Mouse (Mus musculus) lung, postnatal 0 days (tissue): ENCODE data around the gene 1700015F17Rik. TPM values are rescaled to one million over a fixed set of nuclear protein-coding genes. Genes with fewer than 3 reads are reported as not detected.

Source experiments
- ATAC-seq: fragments of 200-750 bp; cut with Nextera tagmentation; 2 replicates; pipeline ENCODE4 v1.8.0; 2017; ENCODE audit warnings: moderate library complexity
- DNase-seq: peaks from one replicate; pipeline ENCODE4 v3.0.0-alpha.2; 2016; ENCODE audit warnings: low spot score
- H3K27ac ChIP-seq: fragments of 300-500 bp; sonication (generic); 2 replicates; pipeline ENCODE4 v1.5.1; 2014; ENCODE audit warnings: antibody characterized with exemption, mild to moderate bottlenecking, low read length, mixed read lengths
- H3K27me3 ChIP-seq: fragments of 300-500 bp; sonication (generic); replicated peaks from 2 replicates; pipeline ENCODE4 v1.6.1; 2014; ENCODE audit warnings: low read length, mixed read lengths; ENCODE audit not compliant: insufficient read depth
- H3K36me3 ChIP-seq: fragments of 300-500 bp; sonication (generic); 2 replicates; pipeline ENCODE4 v1.6.1; 2014; ENCODE audit warnings: low read length, mixed read lengths; ENCODE audit not compliant: insufficient read depth
- H3K4me1 ChIP-seq: fragments of 300-500 bp; sonication (generic); 2 replicates; pipeline ENCODE4 v1.6.1; 2014; ENCODE audit warnings: antibody characterized with exemption, low read depth, low read length, mixed read lengths; ENCODE audit not compliant: insufficient read depth
- H3K4me2 ChIP-seq: fragments of 300-500 bp; sonication (generic); replicated peaks from 2 replicates; pipeline ENCODE4 v1.6.1; 2014; ENCODE audit warnings: low read depth, mild to moderate bottlenecking, low read length, moderate library complexity, mixed read lengths
- H3K4me3 ChIP-seq: fragments of 300-500 bp; sonication (generic); 2 replicates; pipeline ENCODE4 v1.5.1; 2014; ENCODE audit warnings: low read depth, low read length
- H3K9ac ChIP-seq: fragments of 300-500 bp; sonication (generic); replicated peaks from 2 replicates; pipeline ENCODE4 v1.6.1; 2014; ENCODE audit warnings: low read depth, mild to moderate bottlenecking
- H3K9me3 ChIP-seq: fragments of 300-500 bp; sonication (generic); 2 replicates; pipeline ENCODE4 v1.6.1; 2016; ENCODE audit warnings: low read length, mixed read lengths
- CTCF ChIP-seq: IDR thresholded peaks from 2 replicates; pipeline ENCODE4 v1.5.1; 2016; ENCODE audit warnings: antibody characterized with exemption, mild to moderate bottlenecking
- EP300 ChIP-seq: IDR thresholded peaks from 2 replicates; pipeline ENCODE4 v1.6.1; 2016; ENCODE audit warnings: antibody characterized with exemption, mild to moderate bottlenecking, control low read depth
- WGBS: fragments of 180-500 bp; shearing (Covaris S2); extraction: QIAGEN DNeasy Blood & Tissue Kit; methylation state at CpG from one replicate; pipeline ENCODE4 v1.1.7; 2014; 5-methylcytosine and 5-hydroxymethylcytosine counted together
- polyA plus RNA-seq: library from polyadenylated mRNA; unstranded; fragments of >200 nt; fragmentation: Nextera tagmentation; extraction: Ambion mirVana; gene quantifications from 2 replicates; pipeline ENCODE4 v1.2.1, GENCODE M21; 2015

The 1700015F17Rik gene
- polyA plus RNA-seq, 1 experiment from 2014 or later: not detected

DNA sequence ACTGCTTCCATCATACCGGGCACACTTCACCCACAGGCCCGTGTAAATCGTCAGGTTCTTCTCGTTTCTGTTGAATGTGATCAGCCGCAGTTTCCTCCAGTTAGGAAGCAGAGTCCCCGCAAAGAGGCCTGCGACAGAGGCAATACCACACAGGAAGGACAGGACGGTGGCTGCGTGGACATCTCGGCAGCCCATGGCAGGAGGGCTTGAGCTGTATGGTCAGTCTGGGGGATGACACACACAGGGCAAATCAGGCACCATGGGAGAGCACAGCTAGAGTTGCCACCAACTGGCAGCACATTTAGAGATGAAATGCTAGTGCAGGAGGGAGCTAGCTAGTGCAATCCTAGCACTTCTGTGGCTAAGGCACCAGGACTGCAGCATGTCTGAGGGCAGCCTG lies 29.3 kb upstream of the 1700015F17Rik start:
- ATAC-seq (no peak), DNase-seq (no peak)
- no peak for TF ChIP-seq CTCF
- Histone ChIP-seq H3K27ac (no peak overlapping the region), H3K9ac (no peak overlapping the region), H3K9me3 (no peaks in the 10 kb centered on the region), H3K4me1 (no peaks in the 10 kb centered on the region), H3K4me2 (no peak overlapping the region), H3K4me3 (no peak overlapping the region), H3K36me3 (0 out of 2 replicates have a peak, but pooled peaks cover 5% of the 10 kb centered on the region), H3K27me3 (no peaks in the 10 kb centered on the region)
- WGBS: 81% methylated on average over 10 of the region's 10 CpGs

DNA sequence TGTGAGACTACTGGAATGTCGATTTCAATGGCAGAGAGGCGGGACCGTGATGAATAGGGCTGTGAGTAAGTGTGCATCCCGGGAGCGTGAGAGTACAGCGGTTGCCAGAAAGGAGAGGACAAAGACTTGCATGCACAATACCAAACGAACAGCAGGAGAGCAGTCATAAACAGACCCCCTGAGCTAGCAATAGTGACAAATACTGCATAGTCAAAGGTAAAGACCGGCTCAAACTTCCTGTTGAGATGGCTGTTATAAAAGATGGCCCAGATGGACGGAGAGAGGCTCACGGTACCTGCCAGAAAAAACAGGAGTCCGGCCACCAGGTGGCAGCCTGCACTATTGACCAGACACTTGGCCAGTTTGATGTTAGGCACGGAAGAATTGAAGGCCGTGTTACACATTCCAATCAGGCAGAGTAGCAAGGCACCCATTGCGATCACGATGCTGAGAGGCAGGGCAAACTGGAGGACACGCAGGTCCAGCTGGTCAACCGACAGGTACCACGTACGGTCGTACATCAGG lies 28.8 kb upstream of the 1700015F17Rik start:
- Histone ChIP-seq H3K27ac (no peak overlapping the region), H3K9me3 (no peaks in the 10 kb centered on the region), H3K36me3 (0 out of 2 replicates have a peak, but pooled peaks cover 5% of the 10 kb centered on the region), H3K4me1 (no peaks in the 10 kb centered on the region), H3K4me2 (no peak overlapping the region), H3K4me3 (no peak overlapping the region), H3K9ac (no peak overlapping the region), H3K27me3 (no peaks in the 10 kb centered on the region)
- ATAC-seq: peak; percentile 64
- TF ChIP-seq EP300 (no peak), CTCF (peak; percentile 79)
- 52% methylated on average over 20 of the region's 20 CpGs for WGBS
- DNase-seq: peak; percentile 64

DNA sequence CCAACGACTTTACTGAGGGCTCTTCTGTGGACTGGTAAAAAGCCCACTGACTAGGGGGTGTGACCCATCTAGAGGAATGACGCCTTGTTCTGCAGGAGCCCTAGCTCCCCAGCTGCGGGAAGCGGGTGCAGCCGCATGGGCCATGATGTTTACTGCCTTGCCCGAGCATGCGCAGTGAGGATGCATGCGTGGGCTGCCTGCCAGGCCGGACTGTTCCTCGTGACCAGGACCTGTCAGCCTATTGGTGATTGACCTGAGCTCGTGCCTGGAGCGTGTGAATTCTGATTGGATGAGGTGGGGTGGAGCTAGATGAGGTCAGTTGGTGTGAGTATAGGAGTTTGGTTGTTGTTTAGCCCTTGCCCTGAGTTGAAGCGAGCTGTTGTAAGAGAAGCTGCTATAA lies 25.5 kb upstream of the 1700015F17Rik start:
- no peak overlapping the region for H3K4me3 ChIP-seq
- WGBS: 85% methylated on average over 13 of the region's 13 CpGs
- no peaks in the 10 kb centered on the region for H3K4me1 ChIP-seq
- no peak for TF ChIP-seq EP300
- no peak for TF ChIP-seq CTCF
- no peaks in the 10 kb centered on the region for H3K9me3 ChIP-seq
- ATAC-seq (no peak), DNase-seq (no peak)
- H3K27ac ChIP-seq: no peak overlapping the region
- no peaks in the 10 kb centered on the region for H3K27me3 ChIP-seq
- no peaks in the 10 kb centered on the region for H3K36me3 ChIP-seq
- H3K9ac ChIP-seq: no peak overlapping the region
- no peak overlapping the region for H3K4me2 ChIP-seq

DNA sequence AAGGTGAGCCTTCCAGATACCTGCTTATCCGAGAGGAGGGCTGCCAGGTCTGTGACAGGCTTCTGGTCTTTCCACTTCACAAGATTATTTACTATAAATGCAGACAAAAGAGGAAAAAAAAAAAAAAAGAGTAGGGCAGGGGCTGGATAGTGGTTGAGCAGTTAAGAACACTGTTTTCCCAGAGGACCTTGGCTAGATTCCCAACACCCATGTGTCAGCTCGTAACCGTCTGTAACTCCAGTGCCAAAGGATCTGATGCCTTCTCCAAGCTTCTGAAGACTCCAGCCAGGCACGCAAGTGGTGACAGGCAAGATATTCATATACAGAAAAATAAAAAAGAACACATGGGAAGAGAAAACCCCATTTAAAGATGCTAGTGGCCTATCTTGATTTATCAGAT lies 24.4 kb upstream of the 1700015F17Rik start:
- Histone ChIP-seq H3K27me3 (no peaks in the 10 kb centered on the region), H3K9ac (no peak overlapping the region), H3K4me2 (no peak overlapping the region), H3K27ac (no peak overlapping the region), H3K9me3 (no peaks in the 10 kb centered on the region), H3K36me3 (no peaks in the 10 kb centered on the region), H3K4me3 (no peak overlapping the region), H3K4me1 (no peaks in the 10 kb centered on the region)
- no peak for TF ChIP-seq CTCF
- no peak for TF ChIP-seq EP300
- 60% methylated on average over 4 of the region's 4 CpGs for WGBS
- no peak for ATAC-seq
- no peak for DNase-seq

DNA sequence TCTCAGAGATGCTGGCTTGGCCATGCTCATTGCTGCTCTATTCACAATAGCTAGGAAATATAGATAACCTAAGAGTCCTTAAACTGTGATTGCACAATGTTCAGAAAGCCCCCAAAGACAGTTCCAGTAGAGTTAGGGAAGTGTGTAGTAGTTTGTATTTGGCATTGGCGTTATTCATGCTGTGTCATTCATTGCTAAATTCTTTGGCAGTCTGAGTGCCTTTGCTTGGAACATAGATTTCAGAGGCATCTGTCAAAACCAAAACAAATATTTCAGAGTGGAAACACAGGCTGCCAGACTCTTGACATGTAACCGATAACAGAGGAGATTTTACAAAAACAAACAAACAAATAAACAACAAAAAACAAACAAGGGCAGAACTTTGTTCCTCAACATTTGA lies 22.6 kb upstream of the 1700015F17Rik start:
- Histone ChIP-seq H3K27ac (no peak overlapping the region), H3K27me3 (no peaks in the 10 kb centered on the region), H3K9ac (no peak overlapping the region), H3K9me3 (no peaks in the 10 kb centered on the region), H3K4me2 (no peak overlapping the region), H3K4me3 (no peak overlapping the region), H3K4me1 (no peaks in the 10 kb centered on the region), H3K36me3 (no peaks in the 10 kb centered on the region)
- ATAC-seq (no peak), DNase-seq (peak; percentile 33)
- WGBS: 56% methylated on average over 2 of the region's 2 CpGs
- TF ChIP-seq EP300 (no peak), CTCF (no peak)

DNA sequence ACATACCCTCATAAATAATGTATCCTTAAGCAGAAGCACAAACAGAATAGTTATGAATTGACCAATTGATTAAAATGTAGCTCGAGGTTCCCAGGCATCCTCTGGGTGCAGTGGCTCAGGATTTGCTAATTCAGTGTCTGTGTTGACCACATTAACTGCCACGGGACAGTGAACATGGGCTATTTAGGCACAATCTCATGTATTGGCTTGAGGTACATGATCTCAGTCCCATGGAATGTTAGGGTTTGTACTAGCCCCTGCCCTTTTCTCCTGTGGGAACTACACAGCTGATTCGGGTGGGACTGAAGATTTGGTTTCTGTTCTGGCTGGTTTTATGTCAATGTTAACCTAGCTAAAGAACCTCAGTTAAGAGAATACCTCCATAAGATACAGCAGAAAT lies 17.4 kb upstream of the 1700015F17Rik start:
- Histone ChIP-seq H3K9me3 (no peaks in the 10 kb centered on the region), H3K4me3 (no peak overlapping the region), H3K9ac (no peak overlapping the region), H3K4me2 (no peak overlapping the region), H3K36me3 (no peaks in the 10 kb centered on the region), H3K4me1 (no peaks in the 10 kb centered on the region), H3K27ac (no peak overlapping the region), H3K27me3 (no peaks in the 10 kb centered on the region)
- WGBS: 59% methylated on average over 3 of the region's 3 CpGs
- TF ChIP-seq EP300: no peak
- no peak for TF ChIP-seq CTCF
- ATAC-seq: no peak
- DNase-seq: no peak

DNA sequence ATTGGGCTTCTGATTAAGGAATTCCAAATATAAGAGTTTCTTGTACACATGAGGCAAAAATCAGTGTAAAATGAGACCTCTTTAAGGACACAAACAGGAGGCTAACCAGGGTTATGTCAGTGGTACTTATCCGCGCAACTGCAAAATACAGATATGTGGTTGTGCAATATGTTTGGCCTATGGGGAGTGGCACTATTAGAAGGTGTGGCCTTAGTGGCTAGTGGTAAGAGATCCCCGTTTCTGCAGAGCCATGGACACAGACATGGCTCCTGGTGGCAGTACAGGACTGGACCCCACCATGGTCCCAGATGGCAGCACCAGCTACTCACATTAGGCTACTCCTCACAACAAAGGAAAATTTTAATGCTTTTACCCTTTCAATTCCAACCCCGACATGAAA lies 16.1 kb upstream of the 1700015F17Rik start:
- Histone ChIP-seq H3K4me3 (no peak overlapping the region), H3K9ac (no peak overlapping the region), H3K27ac (no peak overlapping the region), H3K9me3 (no peaks in the 10 kb centered on the region), H3K27me3 (no peaks in the 10 kb centered on the region), H3K36me3 (no peaks in the 10 kb centered on the region), H3K4me1 (no peaks in the 10 kb centered on the region), H3K4me2 (no peak overlapping the region)
- DNase-seq: no peak
- 67% methylated on average over 4 of the region's 4 CpGs for WGBS
- TF ChIP-seq EP300 (no peak), CTCF (no peak)
- ATAC-seq: peak; percentile 57; the same call in 1 of the 2 replicates
